In genomic region chr11:103412950-103413423, GRCm38 (mm10) we compare ENCODE assay signal across 8 mouse cellular contexts. TPM values are rescaled to one million over a fixed set of nuclear protein-coding genes. Genes with fewer than 3 reads are reported as not detected.
DNase-seq lines count a peak whose midpoint lies in the region; ATAC-seq and TF ChIP-seq lines count a peak whose summit lies in the region.

No protein-coding gene starts in this region.

- no peak for TF ChIP-seq POLR2A in bone marrow, adult 2 months (IDR thresholded peaks at IDR 0.05; ENCODE audit: borderline replicate concordance, control insufficient read depth, low read depth, low read length)

- peak; percentile 41; the same call in 1 of the 2 replicates for ATAC-seq in heart, embryonic 13.5 days (ENCODE audit: extremely low read depth, insufficient number of reproducible peaks, low FRiP score, low TSS enrichment)
- peak; percentile 67; the same call in 1 of the 2 replicates for ATAC-seq in hindbrain, embryonic 16.5 days
- ATAC-seq in stomach, postnatal 0 days (ENCODE audit: low FRiP score, low TSS enrichment) = peak; percentile 34; the same call in 1 of the 2 replicates

- intact Hi-C loops in heart, postnatal 14 days (cut with DNase I) = no loop called here

- H3K4me2 ChIP-seq in heart, embryonic 13.5 days = peak overlapping the region; percentile 94
- H3K4me2 ChIP-seq in hindbrain, embryonic 16.5 days (ENCODE audit: low read length) = peak overlapping the region; percentile 92
- H3K4me2 ChIP-seq in stomach, postnatal 0 days (replicated peaks; ENCODE audit: low read depth) = peak overlapping the region; percentile 66

- peaks cover 19% of the 10 kb centered on the region for H3K4me1 ChIP-seq in heart, embryonic 13.5 days
- H3K4me1 ChIP-seq in bone marrow, adult 2 months (ENCODE audit: control insufficient read depth, insufficient read depth, low read length) = peaks cover 2% of the 10 kb centered on the region
- H3K4me1 ChIP-seq in hindbrain, embryonic 16.5 days (ENCODE audit: control insufficient read depth, insufficient read depth, low read depth, low read length) = peaks cover 14% of the 10 kb centered on the region
- no peaks in the 10 kb centered on the region for H3K4me1 ChIP-seq in stomach, postnatal 0 days (replicated peaks; ENCODE audit: control insufficient read depth, insufficient read depth)

- DNase-seq in heart, postnatal 14 days = no peak
- peak; percentile 44 for DNase-seq in lung, postnatal 14 days
- DNase-seq in stomach, postnatal 0 days (ENCODE audit: low spot score) = no peak
- no peak for DNase-seq in embryo, embryonic 9.5 days (ENCODE audit: extremely low spot score)
- no peak for DNase-seq in adrenal gland, adult 8-10 months

- peak overlapping the region; percentile 90 for H3K4me3 ChIP-seq in heart, embryonic 13.5 days
- peak overlapping the region; percentile 92 for H3K4me3 ChIP-seq in bone marrow, adult 2 months (replicated peaks; ENCODE audit: control insufficient read depth, low read depth, low read length)
- peak overlapping the region; percentile 83 for H3K4me3 ChIP-seq in hindbrain, embryonic 16.5 days (ENCODE audit: low read length)
- peak overlapping the region; percentile 92 for H3K4me3 ChIP-seq in stomach, postnatal 0 days (ENCODE audit: low read depth, low read length)

- no peak for TF ChIP-seq EP300 in stomach, postnatal 0 days (optimal IDR thresholded peaks at IDR 0.05)

- 3% methylated on average over 14 of the region's 14 CpGs for WGBS in heart, embryonic 13.5 days
- WGBS in bone marrow, adult 2 months = 6% methylated on average over 14 of the region's 14 CpGs
- WGBS in hindbrain, embryonic 16.5 days = 3% methylated on average over 14 of the region's 14 CpGs
- 3% methylated on average over 14 of the region's 14 CpGs for WGBS in stomach, postnatal 0 days

- H3K36me3 ChIP-seq in heart, embryonic 13.5 days = no peaks in the 10 kb centered on the region
- H3K36me3 ChIP-seq in hindbrain, embryonic 16.5 days (ENCODE audit: control insufficient read depth, insufficient read depth, low read length) = no peaks in the 10 kb centered on the region
- H3K36me3 ChIP-seq in stomach, postnatal 0 days (ENCODE audit: control insufficient read depth, insufficient read depth, low read length) = no peaks in the 10 kb centered on the region

- no peaks in the 10 kb centered on the region for H3K9me3 ChIP-seq in heart, embryonic 13.5 days
- H3K9me3 ChIP-seq in hindbrain, embryonic 16.5 days (ENCODE audit: control insufficient read depth, low read length) = no peaks in the 10 kb centered on the region
- no peaks in the 10 kb centered on the region for H3K9me3 ChIP-seq in stomach, postnatal 0 days (ENCODE audit: control insufficient read depth, low read length)

- H3K9ac ChIP-seq in heart, embryonic 13.5 days = peak overlapping the region; percentile 90
- H3K9ac ChIP-seq in hindbrain, embryonic 16.5 days (ENCODE audit: low read depth, low read length) = peak overlapping the region; percentile 71
- H3K9ac ChIP-seq in stomach, postnatal 0 days (ENCODE audit: low read length) = peak overlapping the region; percentile 65

- peak overlapping the region; percentile 52; the same call in 1 of the 2 replicates for H3K27ac ChIP-seq in heart, embryonic 13.5 days (replicated peaks)
- H3K27ac ChIP-seq in bone marrow, adult 2 months (ENCODE audit: control insufficient read depth, insufficient read depth, low read depth, low read length, poor library complexity) = peak overlapping the region; percentile 87
- H3K27ac ChIP-seq in hindbrain, embryonic 16.5 days (ENCODE audit: low read depth, low read length) = peak overlapping the region; percentile 72
- peak overlapping the region; percentile 86 for H3K27ac ChIP-seq in stomach, postnatal 0 days (replicated peaks)

- H3K27me3 ChIP-seq in heart, embryonic 13.5 days (replicated peaks) = peaks cover 12% of the 10 kb centered on the region
- no peaks in the 10 kb centered on the region for H3K27me3 ChIP-seq in hindbrain, embryonic 16.5 days (replicated peaks; ENCODE audit: control insufficient read depth, insufficient read depth, low read length)
- no peaks in the 10 kb centered on the region for H3K27me3 ChIP-seq in stomach, postnatal 0 days (ENCODE audit: control insufficient read depth, insufficient read depth, low read length)

- no peak for TF ChIP-seq CTCF in bone marrow, adult 2 months (IDR thresholded peaks at IDR 0.05; ENCODE audit: control insufficient read depth, insufficient read depth, low read length)
- TF ChIP-seq CTCF in stomach, postnatal 0 days (IDR thresholded peaks at IDR 0.05; ENCODE audit: low read depth) = no peak

RNA-seq across cellular contexts. Expression of gene Plekhm1, which starts 0.5 kb away (rescaled TPM):
- polyA plus RNA-seq in heart, embryonic 13.5 days (2015; fragmentation: Nextera tagmentation; extraction: Ambion mirVana) = 4.8 and 5.3 TPM in 2 replicates
- 10 to 100 TPM; 10.8 to 11.3 TPM for total RNA-seq in heart, postnatal 14 days (2021)
- 12.5 and 23.7 TPM in 2 replicates for polyA plus RNA-seq in bone marrow, adult 2 months (2011; ENCODE audit: insufficient read depth, insufficient read length, low replicate concordance, missing spikeins)
- 7.2 and 9.6 TPM in 2 replicates for polyA plus RNA-seq in hindbrain, embryonic 16.5 days (2015; fragmentation: Nextera tagmentation; extraction: Ambion mirVana)
- polyA plus RNA-seq in stomach, postnatal 0 days (2015; fragmentation: Nextera tagmentation; extraction: Ambion mirVana) = 3.6 and 4.2 TPM in 2 replicates
- total RNA-seq in adrenal gland, adult 8-10 months (2022) = 10 to 100 TPM; 21.9 to 27.6 (median 26.0) TPM

RNA-seq across cellular contexts. Expression of gene Arhgap27, which starts 49.5 kb away (rescaled TPM):
- polyA plus RNA-seq in heart, embryonic 13.5 days (2015; fragmentation: Nextera tagmentation; extraction: Ambion mirVana) = 5.6 and 5.8 TPM in 2 replicates
- total RNA-seq in heart, postnatal 14 days (2021) = 10 to 100 TPM; 27.2 to 29.1 TPM
- polyA plus RNA-seq in bone marrow, adult 2 months (2011; ENCODE audit: insufficient read depth, insufficient read length, low replicate concordance, missing spikeins) = 14.2 and 47.3 TPM in 2 replicates
- polyA plus RNA-seq in hindbrain, embryonic 16.5 days (2015; fragmentation: Nextera tagmentation; extraction: Ambion mirVana) = 4.8 and 5.6 TPM in 2 replicates
- 18.2 and 22.1 TPM in 2 replicates for polyA plus RNA-seq in stomach, postnatal 0 days (2015; fragmentation: Nextera tagmentation; extraction: Ambion mirVana)
- total RNA-seq in adrenal gland, adult 8-10 months (2022) = 10 to 100 TPM; 11.9 to 22.2 (median 15.9) TPM
